Mouse (Mus musculus): ENCODE data around the gene Gm21973.

Gm21973 gene

DNA sequence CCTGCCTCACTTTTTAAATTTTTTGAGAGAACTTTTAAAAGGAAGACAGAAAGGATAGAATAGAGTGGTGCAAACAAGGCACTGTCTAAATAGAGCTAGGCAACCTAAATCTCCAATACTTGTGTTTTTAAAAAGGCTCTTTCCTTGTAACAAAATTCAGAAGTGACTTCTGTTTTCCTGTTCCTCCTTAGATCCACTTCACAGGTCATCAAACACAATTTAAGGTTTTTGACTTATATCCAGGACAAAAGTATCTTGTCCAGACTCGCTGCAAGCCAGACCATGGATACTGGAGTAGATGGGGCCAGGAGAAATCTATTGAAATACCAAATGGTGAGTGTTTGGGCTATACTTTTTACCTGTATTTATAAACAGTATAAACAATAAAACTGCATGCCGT, at the start of gene Gm21973:
Gene Gm21973, plus strand, starts transcription at position 301 of the 400 bp plus-strand sequence.
- no peak for DNase-seq (ENCODE audit: low read depth, low spot score)

GRCm38 (mm10) chr15:10276386-10276785, 48.8 kb upstream of the Gm21973 start:
- no peak for DNase-seq (ENCODE audit: low read depth, low spot score)

- DNase-seq (ENCODE audit: low read depth, low spot score) = no peak
Measured at GRCm38 (mm10) chr15:10277461-10277860, 47.7 kb upstream of the Gm21973 start.

DNA sequence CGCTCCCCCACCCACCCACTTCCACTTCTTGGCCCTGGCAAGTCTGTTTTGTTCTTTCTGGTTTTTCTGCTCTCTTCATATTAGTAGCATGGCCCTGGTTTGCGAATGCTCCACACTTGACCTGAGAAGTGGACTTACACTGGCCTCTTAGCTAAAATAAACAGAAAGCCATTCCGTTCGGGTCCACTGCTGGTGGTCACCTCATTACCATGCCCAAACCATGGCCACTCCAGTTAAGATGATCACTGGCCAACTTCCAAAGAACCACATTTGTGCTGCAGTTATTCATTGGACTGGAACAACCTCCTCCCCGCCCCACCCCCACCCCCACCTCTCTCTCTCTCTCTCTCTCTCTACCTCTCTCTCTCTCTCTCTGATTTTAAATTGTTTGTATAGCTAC, 43.6 kb upstream of the Gm21973 start:
- no peak for DNase-seq (ENCODE audit: low read depth, low spot score)

- no peak for DNase-seq (ENCODE audit: low read depth, low spot score)
Measured at GRCm38 (mm10) chr15:10283661-10284060, 41.5 kb upstream of the Gm21973 start.

DNA sequence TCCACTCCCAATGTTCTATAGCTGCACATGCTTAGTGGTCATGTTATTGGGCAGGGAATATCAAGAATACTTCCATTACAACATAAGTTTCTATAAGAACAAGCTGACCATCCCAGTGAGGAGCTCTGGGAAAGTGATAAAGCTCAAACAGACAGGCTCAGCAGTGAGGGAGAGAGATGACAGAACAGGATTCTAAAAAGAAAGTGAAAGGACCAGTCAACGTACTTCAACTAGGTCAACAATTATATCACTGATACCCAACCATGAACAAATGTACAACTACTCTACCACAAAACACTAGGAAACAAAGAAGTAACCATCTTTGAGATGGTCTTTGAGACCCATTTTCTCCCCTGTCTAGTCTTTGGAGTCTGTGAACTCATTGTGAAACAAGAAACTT, 28.6 kb upstream of the Gm21973 start:
- no peak for DNase-seq (ENCODE audit: low read depth, low spot score)

GRCm38 (mm10) chr15:10298058-10298457, 27.1 kb upstream of the Gm21973 start:
- DNase-seq (ENCODE audit: low read depth, low spot score) = no peak

DNA sequence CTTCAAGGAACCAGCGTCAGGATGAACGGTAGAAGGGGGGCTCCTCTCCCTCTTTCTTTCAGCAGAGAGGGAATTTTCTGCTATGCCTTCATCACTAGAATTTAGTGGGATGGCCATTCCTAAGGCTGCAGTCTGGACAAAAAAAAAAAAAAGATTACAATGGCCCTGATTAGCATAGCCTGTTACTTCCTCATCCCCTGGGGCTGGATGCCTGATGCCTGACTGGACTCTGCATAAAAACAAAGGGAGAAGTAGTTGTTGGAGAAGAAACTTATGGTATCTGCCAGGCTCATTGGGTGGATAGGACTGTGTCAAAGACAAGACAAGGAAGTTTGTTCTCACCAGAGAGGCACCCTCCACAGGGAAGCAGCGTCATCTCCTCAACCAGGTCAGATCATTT, 25.7 kb upstream of the Gm21973 start:
- DNase-seq (ENCODE audit: low read depth, low spot score) = no peak

- DNase-seq (ENCODE audit: low read depth, low spot score) = no peak
Measured at GRCm38 (mm10) chr15:10306461-10306860, 18.7 kb upstream of the Gm21973 start.

DNA sequence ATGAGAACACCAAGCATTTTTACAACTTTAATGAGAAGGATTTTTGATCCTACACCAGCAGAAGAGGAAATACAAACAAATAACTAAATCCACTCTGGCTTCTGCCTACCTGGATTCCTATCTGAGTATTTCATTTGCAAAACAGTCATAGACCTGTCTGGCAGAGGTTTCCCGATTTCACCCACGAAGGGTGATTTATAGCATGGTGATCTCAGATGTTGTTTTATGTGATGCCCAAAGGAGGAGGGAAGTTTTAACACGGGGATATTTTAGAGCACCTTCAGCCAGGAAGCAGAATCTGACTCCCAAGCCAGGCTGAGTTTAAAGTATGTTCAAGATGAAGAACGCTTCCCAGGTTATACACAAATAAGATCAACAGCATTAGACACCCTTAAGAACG, 13.4 kb upstream of the Gm21973 start:
- no peak for DNase-seq (ENCODE audit: low read depth, low spot score)

GRCm38 (mm10) chr15:10313522-10314455, 11.4 kb upstream of the Gm21973 start:
- peak; percentile 43 for DNase-seq (ENCODE audit: low read depth, low spot score)

- DNase-seq (ENCODE audit: low read depth, low spot score) = no peak
Measured at GRCm38 (mm10) chr15:10330626-10331025, 5.4 kb downstream of the Gm21973 start.

DNA sequence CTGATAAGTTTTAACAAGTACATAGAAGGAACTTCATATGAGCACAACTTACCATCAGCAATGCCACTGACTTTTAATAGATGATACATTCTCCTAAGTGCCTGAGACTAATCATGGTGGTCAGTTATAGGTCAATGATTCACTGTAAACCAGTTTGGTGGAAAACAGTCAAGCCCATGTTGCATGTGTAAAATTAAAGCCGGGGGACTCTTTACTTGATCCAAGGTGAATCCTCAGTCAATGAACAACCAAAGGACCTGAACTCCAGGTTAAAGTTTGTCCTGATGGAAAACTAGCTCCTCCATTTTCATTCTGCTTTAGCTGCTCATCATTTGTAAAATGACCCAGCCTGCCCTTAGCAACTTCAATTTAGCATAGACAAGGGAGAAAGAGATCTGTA, 7.4 kb downstream of the Gm21973 start:
- DNase-seq (ENCODE audit: low read depth, low spot score) = no peak

GRCm38 (mm10) chr15:10338606-10339005, 13.4 kb downstream of the Gm21973 start:
- DNase-seq (ENCODE audit: low read depth, low spot score) = no peak

- DNase-seq (ENCODE audit: low read depth, low spot score) = no peak
Measured at GRCm38 (mm10) chr15:10347044-10347443, 21.9 kb downstream of the Gm21973 start.

- DNase-seq (ENCODE audit: low read depth, low spot score) = no peak
Measured at GRCm38 (mm10) chr15:10358039-10358948, 33.1 kb downstream of the Gm21973 start, which contains the start of gene Agxt2. Agxt2 (plus strand) TSS chr15:10358532.

GRCm38 (mm10) chr15:10366331-10366730, 41.2 kb downstream of the Gm21973 start:
- DNase-seq (ENCODE audit: low read depth, low spot score) = no peak

DNA sequence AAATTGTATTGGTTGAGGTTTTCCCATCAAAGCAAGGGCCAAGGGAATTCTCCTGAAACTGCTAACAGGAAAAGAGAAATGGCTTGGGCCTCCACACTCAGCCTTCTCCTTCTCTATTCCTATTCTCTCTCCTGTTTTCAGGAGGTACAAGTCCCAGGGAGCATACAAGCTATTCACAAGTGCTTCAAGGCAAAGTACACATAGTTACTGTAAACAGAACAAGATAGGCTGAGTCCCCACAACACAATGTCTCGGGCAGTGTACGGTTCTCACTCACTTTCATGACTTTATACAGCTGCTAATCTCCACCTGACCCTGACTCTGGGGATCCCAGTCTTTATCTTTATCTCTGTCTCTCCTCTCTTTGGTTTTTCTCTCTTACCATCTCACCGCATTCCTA, 50.2 kb downstream of the Gm21973 start:
- DNase-seq (ENCODE audit: low read depth, low spot score) = no peak

- no peak for DNase-seq (ENCODE audit: low read depth, low spot score)
Measured at GRCm38 (mm10) chr15:10378338-10378959, 53.3 kb downstream of the Gm21973 start.

- DNase-seq (ENCODE audit: low read depth, low spot score) = no peak
Measured at GRCm38 (mm10) chr15:10379757-10380458, 54.7 kb downstream of the Gm21973 start.

GRCm38 (mm10) chr15:10387263-10387662, 62.1 kb downstream of the Gm21973 start:
- DNase-seq (ENCODE audit: low read depth, low spot score) = no peak
